In the genomic region with DNA sequence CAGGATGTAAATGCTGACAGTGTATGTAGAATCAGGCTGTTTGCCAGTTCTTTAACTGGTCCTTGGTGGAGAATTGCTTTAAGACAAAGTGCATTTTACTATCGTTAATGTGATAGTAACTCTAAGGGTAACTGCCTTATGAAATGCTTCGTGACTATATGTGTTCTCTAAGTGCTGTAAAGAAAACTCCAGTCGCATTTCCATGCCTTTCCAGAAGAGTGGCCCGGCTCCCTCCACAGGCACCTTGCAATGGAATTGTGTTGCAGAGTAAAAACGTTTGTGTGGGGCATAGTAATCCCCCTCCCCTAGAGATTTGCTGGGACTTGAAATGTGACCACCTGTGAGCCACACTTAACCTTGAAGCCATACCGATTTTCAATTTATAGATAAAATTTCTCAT, we compare ENCODE assay signal across 8 mouse cellular contexts. TPM values are rescaled to one million over a fixed set of nuclear protein-coding genes. Genes with fewer than 3 reads are reported as not detected.
DNase-seq lines count a peak whose midpoint lies in the region; ATAC-seq and TF ChIP-seq lines count a peak whose summit lies in the region.
"Had no signal": no experiment of that assay in that cellular context is flagged by ENCODE, and none has a peak within 500 bp of the region (broad histone marks: within the 10 kb centered on the region; RNA-seq: fewer than 3 reads in every experiment).

No protein-coding gene starts in this region.

- peak overlapping the region; percentile 67 for H3K4me3 ChIP-seq in lung, embryonic 15.5 days
- H3K4me3 ChIP-seq in forebrain, embryonic 12.5 days (replicated peaks), result peak overlapping the region; percentile 63
- peak overlapping the region; percentile 17; the same call in 1 of the 2 replicates for H3K4me3 ChIP-seq in intestine, embryonic 15.5 days (replicated peaks)
- H3K4me3 ChIP-seq in olfactory bulb, adult 2 months (ENCODE audit: insufficient read depth, low read depth, low read length), result peak overlapping the region; percentile 56

- no peak for TF ChIP-seq CTCF in olfactory bulb, adult 2 months (IDR thresholded peaks at IDR 0.05; ENCODE audit: insufficient read depth, low read depth, low read length)

- 30% methylated on average over 6 of the region's 6 CpGs for WGBS in lung, embryonic 15.5 days
- WGBS in forebrain, embryonic 12.5 days, result 45% methylated on average over 6 of the region's 6 CpGs
- WGBS in intestine, embryonic 15.5 days, result 41% methylated on average over 6 of the region's 6 CpGs
- 14% methylated on average over 6 of the region's 6 CpGs for WGBS in olfactory bulb, adult 2 months

- 0 out of 2 replicates have a peak overlapping the region, but pooled peaks have one; percentile 96 for H3K27ac ChIP-seq in lung, embryonic 15.5 days
- H3K27ac ChIP-seq in forebrain, embryonic 12.5 days, result no peak overlapping the region
- H3K27ac ChIP-seq in intestine, embryonic 15.5 days, result no peak overlapping the region
- peak overlapping the region; percentile 69; the same call in 1 of the 2 replicates for H3K27ac ChIP-seq in olfactory bulb, adult 2 months (ENCODE audit: insufficient read depth, low read depth, low read length)

- H3K9me3 ChIP-seq in lung, embryonic 15.5 days, result no peaks in the 10 kb centered on the region
- H3K9me3 ChIP-seq in forebrain, embryonic 12.5 days, result no peaks in the 10 kb centered on the region
- H3K9me3 ChIP-seq in intestine, embryonic 15.5 days, result no peaks in the 10 kb centered on the region

- H3K9ac ChIP-seq in lung, embryonic 15.5 days, result 0 out of 2 replicates have a peak overlapping the region, but pooled peaks have one; percentile 47
- H3K9ac ChIP-seq in forebrain, embryonic 12.5 days, result no peak overlapping the region
- no peak overlapping the region for H3K9ac ChIP-seq in intestine, embryonic 15.5 days

- no peaks in the 10 kb centered on the region for H3K36me3 ChIP-seq in lung, embryonic 15.5 days
- no peaks in the 10 kb centered on the region for H3K36me3 ChIP-seq in forebrain, embryonic 12.5 days (replicated peaks)
- H3K36me3 ChIP-seq in intestine, embryonic 15.5 days, result no peaks in the 10 kb centered on the region

- H3K4me1 ChIP-seq in lung, embryonic 15.5 days, result 0 out of 2 replicates have a peak, but pooled peaks cover 6% of the 10 kb centered on the region
- no peaks in the 10 kb centered on the region; the same call in 1 of the 2 replicates for H3K4me1 ChIP-seq in forebrain, embryonic 12.5 days
- no peaks in the 10 kb centered on the region; the same call in 1 of the 2 replicates for H3K4me1 ChIP-seq in intestine, embryonic 15.5 days (replicated peaks)
- no peaks in the 10 kb centered on the region for H3K4me1 ChIP-seq in olfactory bulb, adult 2 months (ENCODE audit: control insufficient read depth, insufficient read depth, low read length)

- no peak for TF ChIP-seq POLR2A in olfactory bulb, adult 2 months (IDR thresholded peaks at IDR 0.05; ENCODE audit: insufficient read depth, low read depth, low read length)

- no peak for DNase-seq in lung, postnatal 14 days
- no peak for DNase-seq in MN1 (ENCODE audit: low spot score)
- no peak for DNase-seq in right cerebral cortex, postnatal 10 days (ENCODE audit: low spot score in 2 of 2)
- DNase-seq: thymus, postnatal 4 days had no signal

- peak overlapping the region; percentile 64 for H3K4me2 ChIP-seq in lung, embryonic 15.5 days
- H3K4me2 ChIP-seq in forebrain, embryonic 12.5 days, result peak overlapping the region; percentile 78; the same call in 1 of the 2 replicates
- peak overlapping the region; percentile 77 for H3K4me2 ChIP-seq in intestine, embryonic 15.5 days (replicated peaks)

- no peak for ATAC-seq in lung, embryonic 15.5 days (ENCODE audit: borderline replicate concordance, extremely low read depth, low FRiP score, low TSS enrichment)
- no peak for ATAC-seq in forebrain, embryonic 12.5 days (ENCODE audit: low FRiP score)
- ATAC-seq in intestine, embryonic 15.5 days, result no peak

- H3K27me3 ChIP-seq in lung, embryonic 15.5 days, result no peaks in the 10 kb centered on the region
- H3K27me3 ChIP-seq in forebrain, embryonic 12.5 days, result peaks cover 8% of the 10 kb centered on the region; the same call in 1 of the 2 replicates
- H3K27me3 ChIP-seq in intestine, embryonic 15.5 days (replicated peaks), result no peaks in the 10 kb centered on the region

RNA-seq across cellular contexts. Expression of gene Mef2c, which starts 22.2 kb away (rescaled TPM):
- 55.9 and 57.8 TPM in 2 replicates for polyA plus RNA-seq in lung, embryonic 15.5 days (2015; fragmentation: Nextera tagmentation; extraction: Ambion mirVana)
- polyA plus RNA-seq in forebrain, embryonic 12.5 days (2016; fragmentation: Nextera tagmentation; extraction: Ambion mirVana), result 29.4 and 33.3 TPM in 2 replicates
- 36.4 and 39.1 TPM in 2 replicates for polyA plus RNA-seq in intestine, embryonic 15.5 days (2015; fragmentation: Nextera tagmentation; extraction: Ambion mirVana)
- 320 and 512 TPM in 2 replicates for polyA plus RNA-seq in olfactory bulb, adult 2 months (2012; ENCODE audit: insufficient read depth, insufficient read length, low replicate concordance, missing spikeins)

Comparison
In these comparisons a context has a peak if more than half of its experiments do, and no peak if none do; other contexts are left out.
1. H3K27ac ChIP-seq: peak in lung, embryonic 15.5 days (single experiment) and olfactory bulb, adult 2 months (single experiment); none in forebrain, embryonic 12.5 days (single experiment) and intestine, embryonic 15.5 days (single experiment).
2. H3K4me3 ChIP-seq: peak in every context shown above with its lines; median percentile 67 in lung, embryonic 15.5 days; 63 in forebrain, embryonic 12.5 days; 56 in olfactory bulb, adult 2 months; 17 in intestine, embryonic 15.5 days.
3. Peak in every context shown above with its lines, with median percentiles within 50 percentile points of each other: H3K4me2 ChIP-seq.